Mouse (Mus musculus) stomach, embryonic 16.5 days (tissue): ENCODE measurements at regions not wholly inside any gene's neighbourhood (a gene's known extent, or its start where the extent isn't known, plus 50 kb on each side); places are given as distances from the start of the nearest gene placed in this dataset.
A peak's percentile ranks its signal among the peaks of the same experiment; 100 is the strongest.

Experiments
- ATAC-seq: fragments of 200-750 bp; cut with Nextera tagmentation; 2 replicates; pipeline ENCODE4 v1.8.0; 2017; ENCODE audit warnings: moderate number of reproducible peaks, moderate TSS enrichment; ENCODE audit not compliant: insufficient read depth, low FRiP score
- H3K27ac ChIP-seq: fragments of 300-500 bp; sonication (generic); 2 replicates; pipeline ENCODE4 v1.5.1; 2014; ENCODE audit warnings: low read length
- H3K27me3 ChIP-seq: fragments of 300-500 bp; sonication (generic); 2 replicates; pipeline ENCODE4 v1.6.1; 2014; ENCODE audit warnings: low read length, control low read depth, mixed read lengths; ENCODE audit not compliant: control insufficient read depth, insufficient read depth
- H3K36me3 ChIP-seq: fragments of 300-500 bp; sonication (generic); 2 replicates; pipeline ENCODE4 v1.6.1; 2014; ENCODE audit warnings: low read length; ENCODE audit not compliant: control insufficient read depth, insufficient read depth
- H3K4me1 ChIP-seq: fragments of 300-500 bp; sonication (generic); 2 replicates; pipeline ENCODE4 v1.6.1; 2014; ENCODE audit warnings: low read length, control low read depth, mixed read lengths; ENCODE audit not compliant: control insufficient read depth, insufficient read depth
- H3K4me2 ChIP-seq: fragments of 300-500 bp; sonication (generic); 2 replicates; pipeline ENCODE4 v1.6.1; 2014; ENCODE audit warnings: low read depth, low read length, mixed read lengths
- H3K4me3 ChIP-seq: fragments of 300-500 bp; sonication (generic); replicated peaks from 2 replicates; pipeline ENCODE4 v1.5.1; 2014; ENCODE audit warnings: mild to moderate bottlenecking, low read length
- H3K9ac ChIP-seq: fragments of 300-500 bp; sonication (generic); 2 replicates; pipeline ENCODE4 v1.6.1; 2014; ENCODE audit warnings: low read length
- H3K9me3 ChIP-seq: fragments of 300-500 bp; sonication (generic); replicated peaks from 2 replicates; pipeline ENCODE4 v1.6.1; 2016; ENCODE audit warnings: low read length, control low read depth; ENCODE audit not compliant: control insufficient read depth
- WGBS: fragments of 180-500 bp; shearing (Covaris S2); extraction: QIAGEN DNeasy Blood & Tissue Kit; methylation state at CpG from one replicate; pipeline ENCODE4 v1.1.7; 2014; 5-methylcytosine and 5-hydroxymethylcytosine counted together

GRCm38 (mm10) chr6:51758781-51759180, 235.1 kb downstream of the Snx10 start:
- Histone ChIP-seq H3K4me3 (no peak overlapping the region), H3K36me3 (no peaks in the 10 kb centered on the region), H3K4me1 (0 out of 2 replicates have a peak, but pooled peaks cover 2% of the 10 kb centered on the region), H3K27me3 (no peaks in the 10 kb centered on the region), H3K9ac (no peak overlapping the region), H3K4me2 (no peak overlapping the region), H3K27ac (no peak overlapping the region), H3K9me3 (no peaks in the 10 kb centered on the region)
- WGBS, result 85% methylated on average over 3 of the region's 3 CpGs
- ATAC-seq, result no peak

GRCm38 (mm10) chr6:51760372-51760771, 236.7 kb downstream of the Snx10 start:
- Histone ChIP-seq H3K4me3 (no peak overlapping the region), H3K4me1 (0 out of 2 replicates have a peak, but pooled peaks cover 2% of the 10 kb centered on the region), H3K27me3 (no peaks in the 10 kb centered on the region), H3K9me3 (no peaks in the 10 kb centered on the region), H3K9ac (no peak overlapping the region), H3K27ac (no peak overlapping the region), H3K4me2 (no peak overlapping the region), H3K36me3 (no peaks in the 10 kb centered on the region)
- WGBS, result 61% methylated on average over 5 of the region's 5 CpGs
- ATAC-seq, result no peak

- 0 out of 2 replicates have a peak, but pooled peaks cover 2% of the 10 kb centered on the region for H3K4me1 ChIP-seq
- no peaks in the 10 kb centered on the region for H3K9me3 ChIP-seq
- no peak overlapping the region for H3K9ac ChIP-seq
- no peak overlapping the region for H3K4me2 ChIP-seq
- 62% methylated on average over 5 of the region's 5 CpGs for WGBS
- no peaks in the 10 kb centered on the region for H3K27me3 ChIP-seq
- H3K27ac ChIP-seq, result no peak overlapping the region
- ATAC-seq, result no peak
- no peaks in the 10 kb centered on the region for H3K36me3 ChIP-seq
- H3K4me3 ChIP-seq, result no peak overlapping the region
Measured at GRCm38 (mm10) chr6:51761506-51761905, 237.8 kb downstream of the Snx10 start.

- 34% methylated on average over 3 of the region's 3 CpGs for WGBS
- ATAC-seq, result no peak
- Histone ChIP-seq H3K4me1 (peaks cover 6% of the 10 kb centered on the region; the same call in 1 of the 2 replicates), H3K9me3 (no peaks in the 10 kb centered on the region), H3K9ac (no peak overlapping the region), H3K36me3 (no peaks in the 10 kb centered on the region), H3K27ac (no peak overlapping the region), H3K4me3 (no peak overlapping the region), H3K27me3 (no peaks in the 10 kb centered on the region), H3K4me2 (no peak overlapping the region)
Measured at GRCm38 (mm10) chr6:51766482-51766881, 242.8 kb downstream of the Snx10 start.

GRCm38 (mm10) chr6:51767582-51768341, 244.1 kb downstream of the Snx10 start:
- no peaks in the 10 kb centered on the region for H3K9me3 ChIP-seq
- H3K4me3 ChIP-seq, result no peak overlapping the region
- peak overlapping the region; percentile 57 for H3K9ac ChIP-seq
- no peak overlapping the region for H3K27ac ChIP-seq
- no peaks in the 10 kb centered on the region for H3K36me3 ChIP-seq
- peaks cover 5% of the 10 kb centered on the region; the same call in 1 of the 2 replicates for H3K4me1 ChIP-seq
- WGBS, result 14% methylated on average over 15 of the region's 15 CpGs
- no peaks in the 10 kb centered on the region for H3K27me3 ChIP-seq
- peak overlapping the region; percentile 44 for H3K4me2 ChIP-seq
- no peak for ATAC-seq

GRCm38 (mm10) chr6:51771001-51771400, 241.3 kb downstream of the Skap2 start:
- no peak overlapping the region for H3K9ac ChIP-seq
- H3K27ac ChIP-seq, result no peak overlapping the region
- 39% methylated on average over 9 of the region's 9 CpGs for WGBS
- H3K4me2 ChIP-seq, result no peak overlapping the region
- H3K4me1 ChIP-seq, result peaks cover 5% of the 10 kb centered on the region; the same call in 1 of the 2 replicates
- ATAC-seq, result no peak
- H3K36me3 ChIP-seq, result no peaks in the 10 kb centered on the region
- H3K27me3 ChIP-seq, result no peaks in the 10 kb centered on the region
- H3K4me3 ChIP-seq, result no peak overlapping the region
- H3K9me3 ChIP-seq, result no peaks in the 10 kb centered on the region

GRCm38 (mm10) chr6:51771424-51771823, 240.9 kb downstream of the Skap2 start:
- ATAC-seq, result no peak
- 35% methylated on average over 11 of the region's 11 CpGs for WGBS
- H3K4me1 ChIP-seq, result peaks cover 5% of the 10 kb centered on the region; the same call in 1 of the 2 replicates
- H3K4me2 ChIP-seq, result no peak overlapping the region
- H3K36me3 ChIP-seq, result no peaks in the 10 kb centered on the region
- H3K9me3 ChIP-seq, result no peaks in the 10 kb centered on the region
- no peak overlapping the region for H3K4me3 ChIP-seq
- no peaks in the 10 kb centered on the region for H3K27me3 ChIP-seq
- H3K9ac ChIP-seq, result no peak overlapping the region
- H3K27ac ChIP-seq, result no peak overlapping the region

GRCm38 (mm10) chr6:51774771-51775170, 237.6 kb downstream of the Skap2 start:
- no peak for ATAC-seq
- Histone ChIP-seq H3K4me1 (no peaks in the 10 kb centered on the region), H3K27me3 (no peaks in the 10 kb centered on the region), H3K36me3 (no peaks in the 10 kb centered on the region), H3K27ac (no peak overlapping the region), H3K9me3 (no peaks in the 10 kb centered on the region), H3K9ac (no peak overlapping the region), H3K4me2 (no peak overlapping the region), H3K4me3 (no peak overlapping the region)
- 85% methylated on average over 3 of the region's 3 CpGs for WGBS

GRCm38 (mm10) chr6:51785615-51786014, 226.7 kb downstream of the Skap2 start:
- no peak overlapping the region for H3K27ac ChIP-seq
- no peaks in the 10 kb centered on the region for H3K36me3 ChIP-seq
- no peaks in the 10 kb centered on the region for H3K27me3 ChIP-seq
- no peak overlapping the region for H3K4me2 ChIP-seq
- WGBS, result 32% methylated on average over 3 of the region's 3 CpGs
- H3K9ac ChIP-seq, result no peak overlapping the region
- H3K9me3 ChIP-seq, result no peaks in the 10 kb centered on the region
- no peak for ATAC-seq
- no peaks in the 10 kb centered on the region for H3K4me1 ChIP-seq
- no peak overlapping the region for H3K4me3 ChIP-seq
